Mouse (Mus musculus) hindbrain, embryonic 15.5 days (tissue): ENCODE measurements around the gene Fignl1. TPM values are rescaled to one million over a fixed set of nuclear protein-coding genes. Genes with fewer than 3 reads are reported as not detected.

Source experiments
- ATAC-seq: fragments of 200-750 bp; cut with Nextera tagmentation; 2 replicates; pipeline ENCODE4 v1.8.0; 2017; ENCODE audit warnings: low read depth, moderate number of reproducible peaks, moderate TSS enrichment; ENCODE audit not compliant: low FRiP score
- H3K27ac ChIP-seq: fragments of 300-500 bp; sonication (generic); replicated peaks from 2 replicates; pipeline ENCODE4 v1.5.1; 2015; ENCODE audit warnings: mild to moderate bottlenecking, inconsistent platforms
- H3K27me3 ChIP-seq: fragments of 300-500 bp; sonication (generic); 2 replicates; pipeline ENCODE4 v1.6.1; 2015; ENCODE audit warnings: control low read depth, inconsistent platforms
- H3K36me3 ChIP-seq: fragments of 300-500 bp; sonication (generic); 2 replicates; pipeline ENCODE4 v1.6.1; 2015; ENCODE audit warnings: control low read depth, inconsistent platforms
- H3K4me1 ChIP-seq: fragments of 300-500 bp; sonication (generic); replicated peaks from 2 replicates; pipeline ENCODE4 v1.6.1; 2015; ENCODE audit warnings: control low read depth, inconsistent platforms
- H3K4me2 ChIP-seq: fragments of 300-500 bp; sonication (generic); 2 replicates; pipeline ENCODE4 v1.6.1; 2015; ENCODE audit warnings: moderate library complexity, mild to moderate bottlenecking, inconsistent platforms
- H3K4me3 ChIP-seq: fragments of 300-500 bp; sonication (generic); 2 replicates; pipeline ENCODE4 v1.5.1; 2015; ENCODE audit warnings: mild to moderate bottlenecking, inconsistent platforms
- H3K9ac ChIP-seq: fragments of 300-500 bp; sonication (generic); 2 replicates; pipeline ENCODE4 v1.6.1; 2015; ENCODE audit warnings: inconsistent platforms
- H3K9me3 ChIP-seq: fragments of 300-500 bp; sonication (generic); 2 replicates; pipeline ENCODE4 v1.6.1; 2016; ENCODE audit warnings: control low read depth, inconsistent platforms
- WGBS: fragments of 180-500 bp; shearing (Covaris S2); methylation state at CpG from one replicate; pipeline ENCODE4 v1.1.7; 2015; 5-methylcytosine and 5-hydroxymethylcytosine counted together
- polyA plus RNA-seq: library from polyadenylated mRNA; unstranded; fragments of >200 nt; fragmentation: Nextera tagmentation; extraction: Ambion mirVana; gene quantifications from 2 replicates; pipeline ENCODE4 v1.2.1, GENCODE M21; 2015

Gene Fignl1
- polyA plus RNA-seq, 1 experiment from 2014 or later, result 12.0 TPM

DNA sequence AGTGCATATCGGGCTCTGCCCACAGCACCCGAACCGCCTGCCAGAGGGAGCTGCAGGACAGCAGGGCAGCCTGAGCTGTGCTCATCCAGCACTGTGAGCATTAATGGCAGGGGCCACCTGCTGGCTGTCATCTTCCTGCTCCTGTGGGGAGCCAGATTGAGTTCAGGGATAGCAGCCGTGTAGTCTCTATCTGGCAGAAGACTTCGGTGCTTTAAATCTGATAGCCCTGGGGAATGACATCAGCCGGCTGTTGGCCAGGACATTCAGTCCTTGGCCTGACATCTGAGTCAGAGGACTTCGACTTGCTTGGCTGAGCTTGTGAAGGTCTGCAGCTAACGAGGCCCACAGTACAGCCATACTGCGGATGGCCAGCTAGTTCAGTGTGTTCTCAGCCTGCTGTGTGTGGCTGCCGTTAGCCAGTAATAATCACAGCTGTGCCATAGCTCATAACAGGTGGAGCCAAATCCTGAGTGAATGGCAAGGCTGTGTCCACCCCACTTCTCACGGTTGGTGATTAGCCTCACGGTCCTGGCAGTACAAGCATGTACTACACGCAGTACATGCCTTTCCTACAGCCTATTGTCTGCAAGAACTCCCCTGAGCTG, 35.7 kb upstream of the Fignl1 start:
- peak; percentile 87 for ATAC-seq
- H3K36me3 ChIP-seq, result no peaks in the 10 kb centered on the region
- H3K27me3 ChIP-seq, result no peaks in the 10 kb centered on the region
- no peak overlapping the region for H3K4me3 ChIP-seq
- H3K9me3 ChIP-seq, result no peaks in the 10 kb centered on the region
- no peak overlapping the region for H3K9ac ChIP-seq
- H3K4me2 ChIP-seq, result no peak overlapping the region
- 0 out of 2 replicates have a peak, but pooled peaks cover 8% of the 10 kb centered on the region for H3K4me1 ChIP-seq
- whole genome bisulfite sequencing, result 34% methylated on average over 13 of the region's 13 CpGs
- H3K27ac ChIP-seq, result no peak overlapping the region

GRCm38 (mm10) chr11:11841590-11841989, 32.8 kb upstream of the Fignl1 start:
- no peak overlapping the region for H3K9ac ChIP-seq
- H3K36me3 ChIP-seq, result no peaks in the 10 kb centered on the region
- H3K4me1 ChIP-seq, result 0 out of 2 replicates have a peak, but pooled peaks cover 8% of the 10 kb centered on the region
- 84% methylated on average over 4 of the region's 4 CpGs for WGBS
- H3K4me3 ChIP-seq, result no peak overlapping the region
- no peak for ATAC-seq
- H3K27me3 ChIP-seq, result no peaks in the 10 kb centered on the region
- no peaks in the 10 kb centered on the region for H3K9me3 ChIP-seq
- H3K4me2 ChIP-seq, result no peak overlapping the region
- H3K27ac ChIP-seq, result no peak overlapping the region

DNA sequence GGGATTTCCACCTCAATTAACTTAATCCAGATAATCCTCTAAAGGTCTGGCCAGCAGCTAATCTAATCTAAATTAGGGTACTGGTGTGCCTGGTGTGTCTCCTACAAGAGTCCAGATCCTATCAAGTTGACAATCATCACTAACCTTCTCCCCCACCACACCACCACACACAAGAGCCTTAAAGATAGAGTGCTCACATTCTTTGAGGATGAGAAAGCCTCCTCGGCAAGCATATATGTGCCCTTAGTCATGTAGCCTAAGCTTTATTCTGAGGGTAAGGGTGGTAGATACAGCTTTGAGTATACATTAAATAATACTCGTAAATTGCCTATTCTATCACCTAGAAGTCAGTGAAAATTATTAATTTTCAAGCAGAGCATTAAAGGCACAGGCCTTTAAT, 32.0 kb upstream of the Fignl1 start:
- no peak overlapping the region for H3K4me3 ChIP-seq
- WGBS, result 89% methylated on average over 2 of the region's 2 CpGs
- H3K9ac ChIP-seq, result no peak overlapping the region
- H3K4me1 ChIP-seq, result 0 out of 2 replicates have a peak, but pooled peaks cover 8% of the 10 kb centered on the region
- no peak for ATAC-seq
- no peaks in the 10 kb centered on the region for H3K9me3 ChIP-seq
- no peaks in the 10 kb centered on the region for H3K36me3 ChIP-seq
- H3K4me2 ChIP-seq, result no peak overlapping the region
- H3K27me3 ChIP-seq, result no peaks in the 10 kb centered on the region
- no peak overlapping the region for H3K27ac ChIP-seq

DNA sequence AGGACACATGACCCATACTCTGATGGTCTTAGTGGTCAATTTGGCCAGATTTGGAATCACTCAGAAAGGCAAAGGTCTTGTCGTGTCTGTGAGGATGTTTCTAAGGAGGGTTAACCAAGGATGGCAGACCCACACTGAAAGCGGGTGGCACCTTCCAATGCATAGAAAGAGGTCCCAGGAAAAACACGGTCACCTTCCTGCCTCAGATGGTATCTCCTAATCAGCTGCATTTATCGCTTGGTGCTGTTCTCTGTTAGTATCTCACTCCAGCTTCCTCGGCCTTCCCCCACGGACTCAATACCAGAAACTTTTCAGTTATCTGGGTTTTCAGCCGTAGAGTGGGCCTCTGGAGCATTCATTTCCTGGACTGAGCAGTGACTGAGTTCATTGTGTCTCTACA, 31.1 kb upstream of the Fignl1 start:
- no peak overlapping the region for H3K27ac ChIP-seq
- no peak overlapping the region for H3K4me2 ChIP-seq
- 87% methylated on average over 7 of the region's 7 CpGs for WGBS
- H3K9me3 ChIP-seq, result no peaks in the 10 kb centered on the region
- ATAC-seq, result no peak
- H3K9ac ChIP-seq, result no peak overlapping the region
- no peak overlapping the region for H3K4me3 ChIP-seq
- H3K27me3 ChIP-seq, result no peaks in the 10 kb centered on the region
- H3K36me3 ChIP-seq, result no peaks in the 10 kb centered on the region
- 0 out of 2 replicates have a peak, but pooled peaks cover 4% of the 10 kb centered on the region for H3K4me1 ChIP-seq

DNA sequence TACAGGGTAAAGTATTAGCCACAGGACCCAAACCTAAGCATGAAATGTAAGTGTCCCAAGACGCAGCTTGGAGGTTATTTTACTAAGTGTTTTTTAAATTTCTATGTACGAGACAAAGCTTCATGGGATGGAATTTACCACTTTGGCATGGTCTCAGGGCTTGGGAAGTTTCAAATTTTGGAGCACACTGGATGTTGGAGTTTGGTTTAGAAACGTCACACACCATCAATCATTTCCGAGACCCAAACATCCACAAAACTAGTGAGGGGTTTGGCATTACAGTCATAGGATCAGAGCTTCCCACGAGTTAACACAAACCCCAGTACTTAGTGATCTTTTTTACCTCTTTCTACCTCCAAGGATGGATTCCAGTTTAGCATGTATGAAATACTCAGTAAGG, 28.6 kb upstream of the Fignl1 start:
- Histone ChIP-seq H3K9me3 (no peaks in the 10 kb centered on the region), H3K9ac (no peak overlapping the region), H3K4me3 (no peak overlapping the region), H3K4me2 (no peak overlapping the region), H3K27ac (no peak overlapping the region), H3K4me1 (no peaks in the 10 kb centered on the region), H3K27me3 (no peaks in the 10 kb centered on the region), H3K36me3 (no peaks in the 10 kb centered on the region)
- WGBS, result 85% methylated on average over 5 of the region's 5 CpGs
- no peak for ATAC-seq

DNA sequence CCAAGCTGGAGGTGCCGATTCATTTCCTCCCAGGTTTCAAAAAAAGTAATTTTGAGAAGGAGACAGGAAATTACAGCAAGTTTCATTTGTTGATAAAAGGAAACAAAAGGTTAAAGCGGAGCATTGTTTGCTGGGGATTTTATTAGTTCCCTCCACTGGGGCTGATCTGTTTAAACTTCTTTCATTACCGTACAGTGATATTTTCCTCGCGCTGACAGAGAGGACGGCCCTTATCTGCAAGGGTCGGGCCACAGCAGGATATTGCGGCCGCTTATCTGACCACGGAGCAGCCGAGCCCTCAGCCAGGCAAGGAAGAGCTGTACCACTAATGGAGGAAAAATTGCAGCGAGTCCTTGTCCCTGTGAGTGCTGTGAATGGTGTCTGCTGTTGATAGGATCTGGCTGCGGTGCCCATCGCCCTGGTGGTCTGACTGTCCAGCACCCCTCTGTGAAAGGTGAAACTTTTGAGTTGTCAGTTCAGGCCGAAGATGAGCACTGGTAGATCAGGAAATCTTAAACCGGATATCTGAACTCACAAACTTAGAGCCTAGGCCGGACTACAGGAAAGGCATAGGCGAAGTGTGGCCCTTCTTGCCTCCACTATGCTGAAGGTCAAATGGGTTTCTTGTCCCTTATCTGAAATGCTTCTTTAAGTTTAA, 28.1 kb upstream of the Fignl1 start:
- H3K4me3 ChIP-seq, result no peak overlapping the region
- H3K4me1 ChIP-seq, result 0 out of 2 replicates have a peak, but pooled peaks cover 3% of the 10 kb centered on the region
- no peaks in the 10 kb centered on the region for H3K27me3 ChIP-seq
- no peaks in the 10 kb centered on the region for H3K36me3 ChIP-seq
- H3K9me3 ChIP-seq, result no peaks in the 10 kb centered on the region
- no peak for ATAC-seq
- H3K4me2 ChIP-seq, result peak overlapping the region; percentile 9; the same call in 1 of the 2 replicates
- H3K27ac ChIP-seq, result no peak overlapping the region
- no peak overlapping the region for H3K9ac ChIP-seq
- WGBS, result 56% methylated on average over 18 of the region's 18 CpGs

GRCm38 (mm10) chr11:11836262-11836661, 27.5 kb upstream of the Fignl1 start:
- H3K9ac ChIP-seq, result no peak overlapping the region
- 58% methylated on average over 8 of the region's 8 CpGs for WGBS
- ATAC-seq, result no peak

DNA sequence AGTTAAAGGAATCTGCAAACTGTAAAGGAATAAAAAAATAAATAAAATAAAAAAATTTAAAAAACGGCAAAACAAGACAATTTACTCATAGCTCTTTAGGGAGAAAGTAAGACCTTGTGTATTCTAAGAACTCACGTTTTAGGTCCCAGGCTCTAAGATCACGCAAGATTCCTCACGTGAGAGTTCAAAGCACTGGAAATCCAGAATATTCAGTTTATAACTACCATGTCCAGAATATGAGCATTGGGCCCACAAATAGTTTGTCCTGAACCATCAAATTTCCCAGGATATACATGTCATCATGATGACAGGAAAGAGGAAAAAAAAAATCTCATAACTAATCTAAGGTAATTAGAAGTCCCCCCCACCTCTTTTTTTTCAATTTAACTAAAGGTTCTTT, 27.0 kb upstream of the Fignl1 start:
- Histone ChIP-seq H3K4me2 (no peak overlapping the region), H3K9me3 (no peaks in the 10 kb centered on the region), H3K36me3 (no peaks in the 10 kb centered on the region), H3K9ac (no peak overlapping the region), H3K4me3 (no peak overlapping the region), H3K27ac (no peak overlapping the region), H3K4me1 (0 out of 2 replicates have a peak, but pooled peaks cover 7% of the 10 kb centered on the region), H3K27me3 (no peaks in the 10 kb centered on the region)
- WGBS, result 90% methylated on average over 4 of the region's 4 CpGs
- ATAC-seq, result no peak

More at GRCm38 (mm10) chr11:11836262-11836661, 27.5 kb upstream of the Fignl1 start:
- Histone ChIP-seq H3K9me3 (no peaks in the 10 kb centered on the region), H3K27ac (no peak overlapping the region), H3K4me1 (0 out of 2 replicates have a peak, but pooled peaks cover 7% of the 10 kb centered on the region), H3K4me3 (no peak overlapping the region), H3K4me2 (no peak overlapping the region), H3K36me3 (no peaks in the 10 kb centered on the region), H3K27me3 (no peaks in the 10 kb centered on the region)

- no peak for ATAC-seq
- Histone ChIP-seq H3K4me3 (no peak overlapping the region), H3K4me1 (0 out of 2 replicates have a peak, but pooled peaks cover 7% of the 10 kb centered on the region), H3K9ac (no peak overlapping the region), H3K27me3 (no peaks in the 10 kb centered on the region), H3K36me3 (no peaks in the 10 kb centered on the region), H3K4me2 (no peak overlapping the region), H3K9me3 (no peaks in the 10 kb centered on the region), H3K27ac (no peak overlapping the region)
- WGBS, result 62% methylated on average over 6 of the region's 6 CpGs
These were observed 26.6 kb upstream of the Fignl1 start for GRCm38 (mm10) chr11:11835361-11835760.

- peaks cover 22% of the 10 kb centered on the region for H3K4me1 ChIP-seq
- WGBS, result 34% methylated on average over 8 of the region's 8 CpGs
These were observed 24.3 kb upstream of the Fignl1 start for GRCm38 (mm10) chr11:11833100-11833499.

DNA sequence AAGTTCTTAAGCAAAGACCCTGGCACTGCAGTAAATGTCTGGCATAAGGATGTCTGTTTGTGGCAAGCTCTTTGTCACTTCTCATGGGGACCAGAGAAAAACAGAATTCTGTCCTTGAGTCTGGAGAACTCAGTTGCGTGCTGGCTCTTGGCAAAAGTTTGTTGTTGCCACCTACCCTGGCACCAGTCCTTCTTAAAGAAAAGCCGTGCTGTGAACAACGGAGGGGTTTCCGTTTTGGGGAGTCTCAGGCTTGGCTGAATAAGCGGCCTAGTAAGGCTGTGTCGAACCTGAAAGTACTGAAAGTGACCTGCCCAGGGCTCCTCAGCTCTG, 24.0 kb upstream of the Fignl1 start:
- no peaks in the 10 kb centered on the region for H3K9me3 ChIP-seq
- peaks cover 22% of the 10 kb centered on the region for H3K4me1 ChIP-seq
- ATAC-seq, result no peak
- H3K4me2 ChIP-seq, result no peak overlapping the region
- 38% methylated on average over 6 of the region's 6 CpGs for WGBS
- H3K4me3 ChIP-seq, result no peak overlapping the region
- H3K27ac ChIP-seq, result no peak overlapping the region
- H3K36me3 ChIP-seq, result no peaks in the 10 kb centered on the region
- H3K27me3 ChIP-seq, result no peaks in the 10 kb centered on the region
- H3K9ac ChIP-seq, result no peak overlapping the region

More at GRCm38 (mm10) chr11:11833100-11833499, 24.3 kb upstream of the Fignl1 start:
- Histone ChIP-seq H3K27me3 (no peaks in the 10 kb centered on the region), H3K4me2 (no peak overlapping the region), H3K27ac (no peak overlapping the region), H3K36me3 (no peaks in the 10 kb centered on the region), H3K9ac (no peak overlapping the region), H3K4me3 (no peak overlapping the region), H3K9me3 (no peaks in the 10 kb centered on the region)
- ATAC-seq, result no peak

- H3K4me2 ChIP-seq, result no peak overlapping the region
- peaks cover 22% of the 10 kb centered on the region for H3K4me1 ChIP-seq
- no peaks in the 10 kb centered on the region for H3K27me3 ChIP-seq
- H3K36me3 ChIP-seq, result no peaks in the 10 kb centered on the region
- no peaks in the 10 kb centered on the region for H3K9me3 ChIP-seq
- no peak overlapping the region for H3K27ac ChIP-seq
- no peak overlapping the region for H3K4me3 ChIP-seq
- no peak overlapping the region for H3K9ac ChIP-seq
- no peak for ATAC-seq
- WGBS, result 18% methylated on average over 6 of the region's 6 CpGs
These were observed 23.4 kb upstream of the Fignl1 start for GRCm38 (mm10) chr11:11831940-11832754.
